Mouse (Mus musculus): ENCODE results near the gene Ccz1. TPM values are rescaled to one million over a fixed set of nuclear protein-coding genes. Genes with fewer than 3 reads are reported as not detected.
"Not testable (repeated sequence)": the region's sequence is repeated elsewhere in the genome, so short reads cannot be mapped to it uniquely, and the experiment has no call there.

Gene Ccz1
- polyA plus RNA-seq, 1 experiment from 2014 or later, result 97.7 TPM

- Histone ChIP-seq H3K4me2 (peak overlapping the region; percentile 19; the same call in 1 of the 2 replicates), H3K36me3 (no peaks in the 10 kb centered on the region), H3K27me3 (no peaks in the 10 kb centered on the region), H3K4me3 (replicated peaks) (no peak overlapping the region), H3K9ac (replicated peaks) (no peak overlapping the region; the same call in 1 of the 2 replicates), H3K4me1 (replicated peaks) (no peaks in the 10 kb centered on the region), H3K9me3 (0 out of 2 replicates have a peak, but pooled peaks cover 6% of the 10 kb centered on the region), H3K27ac (no peak overlapping the region)
- no peak for ATAC-seq (ENCODE audit: insufficient number of reproducible peaks, insufficient read depth, low FRiP score, low TSS enrichment, low read depth)
- WGBS, result 62% methylated on average over 17 of the region's 17 CpGs
Observed at GRCm38 (mm10) chr5:144036952-144037351, 22.3 kb upstream of the Ccz1 start.

GRCm38 (mm10) chr5:144034567-144034966, 19.9 kb upstream of the Ccz1 start:
- H3K36me3 ChIP-seq, result no peaks in the 10 kb centered on the region
- no peak for ATAC-seq (ENCODE audit: insufficient number of reproducible peaks, insufficient read depth, low FRiP score, low TSS enrichment, low read depth)
- no peak overlapping the region for H3K4me2 ChIP-seq
- H3K4me3 ChIP-seq (replicated peaks), result no peak overlapping the region
- no peak overlapping the region for H3K27ac ChIP-seq
- H3K4me1 ChIP-seq (replicated peaks), result no peaks in the 10 kb centered on the region
- no peak overlapping the region for H3K9ac ChIP-seq (replicated peaks)
- WGBS, result 77% methylated on average over 7 of the region's 7 CpGs
- H3K27me3 ChIP-seq, result no peaks in the 10 kb centered on the region
- no peaks in the 10 kb centered on the region for H3K9me3 ChIP-seq

GRCm38 (mm10) chr5:144032491-144032890, 17.8 kb upstream of the Ccz1 start:
- Histone ChIP-seq H3K36me3 (no peaks in the 10 kb centered on the region), H3K27ac (no peak overlapping the region), H3K27me3 (no peaks in the 10 kb centered on the region), H3K4me3 (replicated peaks) (no peak overlapping the region), H3K4me2 (no peak overlapping the region), H3K9ac (replicated peaks) (no peak overlapping the region), H3K4me1 (replicated peaks) (no peaks in the 10 kb centered on the region), H3K9me3 (no peaks in the 10 kb centered on the region)
- WGBS, result 85% methylated on average over 7 of the region's 7 CpGs
- ATAC-seq (ENCODE audit: insufficient number of reproducible peaks, insufficient read depth, low FRiP score, low TSS enrichment, low read depth), result no peak

- H3K4me2 ChIP-seq, result no peak within 1 kb of the TSS
- H3K4me1 ChIP-seq (replicated peaks), result no peaks in the 10 kb centered on the region
- H3K27ac ChIP-seq, result no peak within 1 kb of the TSS
- 57% methylated on average over 11 of the region's 11 CpGs for WGBS
- H3K36me3 ChIP-seq, result no peaks in the 10 kb centered on the region
- no peak within 1 kb of the TSS for H3K9ac ChIP-seq (replicated peaks)
- ATAC-seq (ENCODE audit: insufficient number of reproducible peaks, insufficient read depth, low FRiP score, low TSS enrichment, low read depth), result no peak
- H3K9me3 ChIP-seq, result no peaks in the 10 kb centered on the region
- no peak within 1 kb of the TSS for H3K4me3 ChIP-seq (replicated peaks)
- no peaks in the 10 kb centered on the region for H3K27me3 ChIP-seq
Observed at GRCm38 (mm10) chr5:144026620-144027263, 12.1 kb upstream of the Ccz1 start, which contains the start of gene Ocm. Gene Ocm (minus strand): TSS chr5:144026670.

GRCm38 (mm10) chr5:144015845-144016244, 1.2 kb upstream of the Ccz1 start:
- Histone ChIP-seq H3K27me3 (no peaks in the 10 kb centered on the region), H3K27ac (no peak overlapping the region), H3K4me2 (no peak overlapping the region), H3K9me3 (no peaks in the 10 kb centered on the region), H3K9ac (replicated peaks) (no peak overlapping the region), H3K4me3 (replicated peaks) (no peak overlapping the region), H3K4me1 (replicated peaks) (peaks cover 3% of the 10 kb centered on the region; the same call in 1 of the 2 replicates), H3K36me3 (peaks cover 18% of the 10 kb centered on the region)
- WGBS, result 86% methylated on average over 9 of the region's 9 CpGs
- no peak for ATAC-seq (ENCODE audit: insufficient number of reproducible peaks, insufficient read depth, low FRiP score, low TSS enrichment, low read depth)

- H3K4me3 ChIP-seq (replicated peaks), result peak overlapping the region; percentile 85
Observed at GRCm38 (mm10) chr5:144015312-144015650, 604 bp upstream of the Ccz1 start.

GRCm38 (mm10) chr5:144013366-144014134, 1.1 kb downstream of the Ccz1 start:
- H3K27ac ChIP-seq; H3K27me3 ChIP-seq; H3K4me1 ChIP-seq (replicated peaks); H3K9me3 ChIP-seq; ATAC-seq (ENCODE audit: insufficient number of reproducible peaks, insufficient read depth, low FRiP score, low TSS enrichment, low read depth): not testable (repeated sequence)
- 0 out of 2 replicates have a peak overlapping the region, but pooled peaks have one; percentile 88 for H3K9ac ChIP-seq (replicated peaks)
- peaks cover 40% of the 10 kb centered on the region for H3K36me3 ChIP-seq
- peak overlapping the region; percentile 85 for H3K4me3 ChIP-seq (replicated peaks)
- 66% methylated on average over 13 of the region's 13 CpGs for WGBS
- peak overlapping the region; percentile 64 for H3K4me2 ChIP-seq

More at GRCm38 (mm10) chr5:144015312-144015650, 604 bp upstream of the Ccz1 start:
- no peaks in the 10 kb centered on the region for H3K9me3 ChIP-seq
- no peaks in the 10 kb centered on the region for H3K27me3 ChIP-seq
- H3K9ac ChIP-seq (replicated peaks), result no peak overlapping the region
- no peak for ATAC-seq (ENCODE audit: insufficient number of reproducible peaks, insufficient read depth, low FRiP score, low TSS enrichment, low read depth)
- H3K36me3 ChIP-seq, result peaks cover 23% of the 10 kb centered on the region
- WGBS, result 73% methylated on average over 3 of the region's 3 CpGs
- H3K27ac ChIP-seq, result no peak overlapping the region
- H3K4me2 ChIP-seq, result peak overlapping the region; percentile 64
- peaks cover 3% of the 10 kb centered on the region; the same call in 1 of the 2 replicates for H3K4me1 ChIP-seq (replicated peaks)

GRCm38 (mm10) chr5:144002461-144003192, 12.1 kb downstream of the Ccz1 start:
- WGBS, result 93% methylated on average over 15 of the region's 15 CpGs
- Histone ChIP-seq H3K36me3 (peaks cover 87% of the 10 kb centered on the region), H3K9me3 (no peaks in the 10 kb centered on the region), H3K9ac (replicated peaks) (no peak overlapping the region), H3K4me1 (replicated peaks) (no peaks in the 10 kb centered on the region), H3K4me2 (no peak overlapping the region), H3K27ac (no peak overlapping the region), H3K27me3 (no peaks in the 10 kb centered on the region), H3K4me3 (replicated peaks) (no peak overlapping the region)
- no peak for ATAC-seq (ENCODE audit: insufficient number of reproducible peaks, insufficient read depth, low FRiP score, low TSS enrichment, low read depth)

GRCm38 (mm10) chr5:143999409-143999808, 15.3 kb downstream of the Ccz1 start:
- Histone ChIP-seq H3K4me1 (replicated peaks) (no peaks in the 10 kb centered on the region), H3K27me3 (no peaks in the 10 kb centered on the region), H3K4me3 (replicated peaks) (no peak overlapping the region), H3K9ac (replicated peaks) (no peak overlapping the region), H3K4me2 (no peak overlapping the region), H3K9me3 (no peaks in the 10 kb centered on the region), H3K36me3 (peaks cover 99% of the 10 kb centered on the region), H3K27ac (no peak overlapping the region)
- WGBS, result 95% methylated on average over 1 of the region's 1 CpGs
- ATAC-seq (ENCODE audit: insufficient number of reproducible peaks, insufficient read depth, low FRiP score, low TSS enrichment, low read depth), result no peak

- no peaks in the 10 kb centered on the region for H3K4me1 ChIP-seq (replicated peaks)
- no peaks in the 10 kb centered on the region for H3K9me3 ChIP-seq
- H3K27ac ChIP-seq, result no peak overlapping the region
- peaks cover 100% of the 10 kb centered on the region for H3K36me3 ChIP-seq
- H3K4me3 ChIP-seq (replicated peaks), result no peak overlapping the region
- H3K9ac ChIP-seq (replicated peaks), result no peak overlapping the region
- 73% methylated on average over 11 of the region's 11 CpGs for WGBS
- H3K27me3 ChIP-seq, result no peaks in the 10 kb centered on the region
- ATAC-seq (ENCODE audit: insufficient number of reproducible peaks, insufficient read depth, low FRiP score, low TSS enrichment, low read depth), result no peak
- no peak overlapping the region for H3K4me2 ChIP-seq
Observed at GRCm38 (mm10) chr5:143994632-143995365, 19.9 kb downstream of the Ccz1 start.
